Mouse (Mus musculus) cerebellum, postnatal 14 days (tissue): Measurements from ENCODE around the gene Miga1.

Experiments
- DNase-seq, 2 experiments: peaks; one replicate each; pipeline ENCODE4 v3.0.0; 2021; ENCODE audit warnings: mixed read lengths in 2 of 2

Miga1 gene

DNA sequence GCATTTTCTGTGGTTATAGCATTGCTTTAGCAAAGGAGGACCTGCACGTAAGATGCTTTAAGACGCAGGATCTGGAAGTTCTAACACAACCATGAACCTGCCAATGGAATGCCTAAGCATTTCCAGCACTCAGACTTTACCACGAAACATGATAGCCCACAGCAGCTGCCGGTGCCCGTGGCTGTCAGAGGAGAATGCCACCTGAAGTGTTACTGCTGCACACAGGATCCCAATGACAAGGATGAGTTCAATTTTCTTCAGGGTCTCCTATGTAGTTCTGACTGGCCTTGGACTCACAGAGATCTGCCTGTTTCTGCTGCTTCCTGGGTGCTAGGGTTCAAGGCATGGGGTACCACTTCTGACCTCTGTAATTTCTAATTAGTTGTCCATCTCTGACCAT lies 55.4 kb downstream of the Miga1 start:
- DNase-seq = no peak

DNA sequence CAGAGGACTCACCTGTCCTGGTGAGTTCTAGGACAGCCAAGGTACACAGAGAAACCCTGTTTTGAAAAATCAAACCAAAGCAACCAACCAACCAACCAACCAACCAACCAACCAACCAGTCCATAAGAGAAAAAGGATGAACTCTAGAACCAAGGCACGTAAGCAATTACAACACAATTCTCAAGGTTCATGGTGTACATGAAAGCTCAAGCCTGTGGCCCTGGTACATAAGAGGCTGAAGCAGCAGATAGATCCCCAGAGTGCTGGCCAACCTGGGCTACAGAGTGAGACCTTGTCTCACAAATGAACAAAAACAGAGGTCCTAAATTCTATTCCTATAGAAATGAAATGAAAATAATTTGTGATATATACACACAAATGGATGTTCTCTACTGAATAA lies 55.9 kb downstream of the Miga1 start:
- DNase-seq = no peak

DNA sequence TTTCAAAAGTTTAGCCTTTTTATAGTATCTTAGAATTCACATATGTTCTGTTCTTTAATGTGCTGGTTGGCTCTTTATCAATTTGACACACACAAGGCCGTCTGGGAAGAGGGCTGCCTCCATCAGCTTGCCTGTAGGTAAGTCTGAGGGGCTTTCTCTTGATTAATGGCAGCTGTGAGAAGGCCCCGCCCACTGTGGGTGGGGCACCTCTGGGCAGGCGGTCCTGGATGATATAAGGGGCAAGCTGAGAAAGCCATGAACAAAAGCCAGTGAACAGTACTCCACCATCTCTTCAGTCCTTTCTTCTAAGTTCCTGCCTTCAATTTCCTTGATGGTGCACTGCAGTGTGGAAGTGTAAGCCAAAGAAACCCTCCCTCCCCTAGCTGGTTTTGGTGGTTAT lies 58.1 kb downstream of the Miga1 start:
- DNase-seq = no peak

DNA sequence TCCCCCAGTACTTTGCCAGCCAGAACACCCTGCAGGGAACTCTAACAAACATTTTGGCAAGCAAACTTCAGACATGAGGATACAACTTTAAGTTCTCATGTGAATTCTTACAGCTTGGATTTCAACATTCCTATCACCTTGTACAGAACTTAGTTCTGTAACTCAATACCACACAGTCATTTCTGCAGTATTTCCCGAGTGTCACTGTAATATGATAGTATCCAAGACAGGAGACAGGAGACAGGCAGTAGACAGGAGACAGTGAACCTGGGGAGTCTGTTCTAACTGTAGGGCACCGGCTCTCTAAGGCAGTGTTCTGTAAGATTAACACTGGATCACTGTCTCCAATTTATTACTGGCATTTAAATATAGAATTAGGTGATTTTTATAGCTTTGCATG lies 61.8 kb downstream of the Miga1 start:
- no peak for DNase-seq

DNA sequence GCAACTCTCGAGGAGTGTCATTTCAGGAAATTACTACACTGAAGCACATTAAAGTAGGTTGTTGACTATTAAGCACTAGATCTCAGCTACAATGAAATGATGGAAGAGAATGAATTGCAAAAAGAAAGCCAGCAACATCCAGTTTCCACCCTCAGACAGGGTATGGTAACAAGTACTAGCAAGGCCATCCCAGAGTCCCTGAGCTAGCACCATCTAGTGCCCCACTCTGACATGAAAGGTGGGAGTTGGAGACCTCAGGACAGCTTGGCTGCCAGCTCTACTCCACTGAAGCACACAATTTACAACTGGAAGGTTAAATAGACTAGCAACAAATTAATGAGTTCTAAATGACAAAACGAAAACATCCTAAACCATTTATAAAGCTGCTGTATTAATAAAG lies 62.3 kb downstream of the Miga1 start:
- DNase-seq = no peak

DNA sequence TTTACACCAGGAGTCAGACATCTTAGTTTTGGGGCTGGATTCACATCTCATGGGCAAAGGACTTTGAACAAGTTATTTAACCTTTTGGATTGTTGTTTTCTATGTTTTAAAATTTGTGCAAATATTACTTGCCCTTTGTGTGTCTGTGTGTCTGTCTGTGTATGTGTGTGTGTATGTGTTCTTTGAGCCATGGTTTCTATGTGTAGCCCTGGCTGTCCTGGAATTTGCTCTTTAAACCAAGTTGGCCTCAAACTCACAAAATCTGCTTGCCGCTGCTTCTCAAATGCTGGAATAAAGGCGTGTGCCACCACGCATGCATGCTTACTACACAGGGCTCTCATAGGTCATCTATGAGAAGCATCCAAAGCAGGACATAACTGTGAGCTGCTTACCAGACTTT lies 63.3 kb downstream of the Miga1 start:
- no peak for DNase-seq

DNA sequence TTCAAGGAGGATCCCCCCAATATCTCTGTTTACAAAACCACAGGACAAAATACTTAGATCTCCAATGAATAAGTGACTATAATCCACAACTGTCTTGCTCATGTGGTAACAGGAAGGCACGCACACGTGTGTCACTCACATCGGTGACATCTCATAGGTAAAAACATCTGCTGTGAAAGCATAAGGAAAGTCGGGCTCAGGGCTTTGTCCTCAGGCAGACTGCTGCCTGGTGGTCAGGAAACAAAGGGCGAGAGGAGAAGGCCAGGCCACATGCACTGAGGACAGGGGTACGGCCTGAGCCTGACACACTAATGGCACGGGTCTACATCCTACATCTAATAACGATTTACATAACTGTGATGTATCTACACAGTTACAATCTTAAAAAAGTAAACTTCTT lies 65.2 kb downstream of the Miga1 start:
- no peak for DNase-seq

DNA sequence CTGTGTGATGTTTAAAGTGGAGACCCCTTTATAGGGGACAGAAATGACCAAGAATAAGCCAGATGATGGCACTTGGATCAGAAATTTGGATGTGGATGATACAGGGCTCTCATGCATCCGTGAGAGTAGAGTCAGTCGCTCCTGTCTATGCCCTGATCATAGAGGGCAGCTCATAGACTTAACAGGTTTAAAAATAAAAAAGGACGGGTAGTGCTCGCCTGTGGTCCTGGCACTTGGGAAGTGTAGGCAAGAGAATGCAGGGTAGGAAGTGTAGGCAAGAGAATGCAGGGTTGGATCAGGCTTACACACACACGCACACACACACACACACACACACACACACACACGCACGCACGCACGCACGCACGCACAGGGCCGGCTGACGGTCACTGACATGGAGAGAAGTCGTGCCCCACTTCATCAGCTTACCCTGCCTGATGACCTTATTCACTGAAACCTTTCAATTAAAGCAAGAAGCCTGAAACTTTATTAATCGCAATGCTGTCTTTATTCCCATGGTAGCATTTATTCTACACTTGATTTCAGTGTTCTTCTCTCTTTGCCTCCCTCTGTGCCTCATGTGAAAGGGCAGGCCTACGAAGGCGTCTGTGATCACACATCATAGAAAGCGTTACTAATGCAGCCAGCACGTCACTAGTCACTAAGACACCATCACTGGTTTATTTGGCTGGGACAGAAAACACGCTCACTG lies 67.1 kb downstream of the Miga1 start:
- DNase-seq = no peak

DNA sequence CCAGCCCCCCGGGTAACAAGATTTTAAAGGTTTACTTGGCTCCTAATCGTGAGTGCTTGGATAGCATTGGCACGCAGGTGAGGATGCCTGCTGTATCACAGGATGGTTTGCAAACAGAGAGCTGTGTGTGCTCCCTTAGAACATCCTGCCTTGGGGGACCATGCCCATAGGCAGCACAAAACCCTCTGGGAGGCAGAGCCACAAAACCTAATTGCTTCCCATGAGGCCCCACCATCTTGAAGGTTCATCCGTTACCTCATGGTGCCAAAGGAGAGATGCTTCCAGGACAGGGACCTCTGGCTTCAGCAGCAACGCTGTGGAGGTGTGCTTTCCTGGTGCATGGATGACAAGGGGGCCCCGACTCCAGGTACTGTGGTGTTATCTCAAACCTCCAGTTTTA lies 68.3 kb downstream of the Miga1 start:
- DNase-seq = no peak

DNA sequence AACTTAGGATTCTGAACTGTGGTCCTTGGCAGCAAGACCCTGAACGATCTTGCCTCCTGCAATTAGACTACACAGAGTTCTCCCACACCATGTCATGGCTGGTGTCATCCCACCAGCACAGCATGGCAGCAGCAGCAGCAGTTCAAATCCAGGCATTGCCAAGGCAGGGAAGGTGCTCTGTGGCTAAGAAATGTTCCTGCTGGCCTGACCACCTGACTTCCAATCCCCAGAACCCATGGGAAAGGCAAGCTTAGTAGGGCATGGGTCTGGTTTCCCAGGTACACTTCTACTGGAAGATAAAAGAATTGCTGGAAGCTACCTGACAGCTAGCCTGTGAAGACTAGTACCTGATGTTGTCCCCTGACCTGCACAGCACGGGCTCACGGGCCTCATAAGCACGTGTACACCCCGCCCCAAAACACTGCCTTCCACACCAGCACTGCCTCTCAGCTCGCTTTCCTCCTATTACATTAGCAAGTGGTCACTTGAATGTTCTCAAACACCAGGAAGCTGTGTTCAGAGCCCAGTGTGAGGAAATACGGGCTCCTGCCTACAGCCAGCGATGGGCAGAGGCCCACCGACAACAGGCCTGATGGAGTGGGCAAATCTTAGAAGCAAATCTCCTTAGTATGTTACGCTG lies 69.0 kb downstream of the Miga1 start:
- DNase-seq = no peak

DNA sequence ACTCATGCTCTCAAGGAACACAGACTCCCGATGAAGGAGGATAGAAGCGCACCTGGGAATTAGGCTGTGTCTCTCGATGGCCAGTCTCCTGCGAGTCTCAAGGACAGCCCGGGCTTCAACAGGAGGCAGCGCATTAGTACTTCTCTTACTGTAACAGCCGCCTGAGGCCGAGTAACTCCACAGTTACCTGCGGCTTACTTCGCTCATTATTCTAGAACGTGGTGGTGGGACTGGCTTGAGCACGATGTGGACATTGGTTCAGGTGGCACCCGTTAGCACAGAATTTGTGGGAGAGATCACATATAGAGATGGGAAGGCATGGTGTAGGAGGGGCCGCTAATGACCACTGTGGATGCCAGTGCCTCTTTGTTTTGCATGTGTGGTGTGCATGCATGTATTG lies 72.1 kb downstream of the Miga1 start:
- no peak for DNase-seq

DNA sequence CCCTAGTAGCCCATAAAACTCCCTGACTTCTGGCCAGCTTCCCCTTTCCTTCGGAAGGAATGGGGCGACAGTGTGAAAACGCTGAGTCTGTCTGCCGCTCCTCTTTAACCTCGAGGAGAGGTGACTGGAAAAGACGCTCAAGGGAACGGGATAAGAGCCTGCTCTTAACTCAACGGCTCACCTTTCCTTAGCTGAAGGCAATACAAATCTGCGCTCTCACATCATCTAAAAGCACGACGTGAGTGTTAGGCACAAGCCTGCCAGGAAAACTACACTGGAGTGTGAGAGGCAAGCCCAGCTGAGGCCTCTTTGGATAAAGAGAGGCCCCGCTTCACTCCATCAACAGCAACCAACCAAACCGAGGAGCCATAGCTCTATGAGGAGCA lies 74.2 kb downstream of the Miga1 start, which contains the start of gene Nexn:
TSS of gene Nexn (minus strand) at position 315 of the 386 bp plus-strand sequence.
- DNase-seq = no peak

DNA sequence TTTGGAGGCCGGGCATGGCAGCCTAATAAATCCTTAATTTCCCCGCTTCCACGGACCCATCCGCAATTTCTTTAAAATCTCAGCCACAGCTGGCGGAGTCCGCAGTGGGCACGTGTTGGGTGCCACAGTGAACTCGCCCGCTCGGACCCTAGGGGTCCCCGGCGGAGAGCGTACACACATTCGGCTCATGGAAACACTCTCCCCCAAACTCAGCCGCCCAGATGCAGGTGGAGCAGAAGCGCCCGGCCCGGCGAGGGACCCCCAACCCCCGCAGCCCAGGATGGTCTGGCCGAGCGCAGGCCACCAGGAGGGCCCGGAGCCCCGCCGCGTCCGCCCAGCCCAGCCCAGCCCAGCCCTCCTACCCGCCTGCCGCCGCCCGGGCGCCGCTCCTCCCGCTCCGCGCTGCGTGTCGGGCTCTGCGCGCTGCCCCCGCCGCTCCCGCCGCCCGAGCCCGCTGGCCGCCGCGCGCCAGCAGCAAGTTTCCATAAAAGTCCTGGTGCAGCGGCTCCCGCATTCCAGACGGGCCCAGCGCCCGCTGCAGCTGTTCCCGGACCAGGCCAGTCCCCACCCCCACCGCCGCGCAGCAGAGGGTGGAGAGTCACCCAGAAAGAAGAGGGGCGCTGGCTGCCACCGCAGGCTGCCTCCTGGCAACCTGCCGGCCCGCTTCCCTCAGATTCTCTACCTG lies 74.7 kb downstream of the Miga1 start:
- DNase-seq = peak; percentile 42 to 58

DNA sequence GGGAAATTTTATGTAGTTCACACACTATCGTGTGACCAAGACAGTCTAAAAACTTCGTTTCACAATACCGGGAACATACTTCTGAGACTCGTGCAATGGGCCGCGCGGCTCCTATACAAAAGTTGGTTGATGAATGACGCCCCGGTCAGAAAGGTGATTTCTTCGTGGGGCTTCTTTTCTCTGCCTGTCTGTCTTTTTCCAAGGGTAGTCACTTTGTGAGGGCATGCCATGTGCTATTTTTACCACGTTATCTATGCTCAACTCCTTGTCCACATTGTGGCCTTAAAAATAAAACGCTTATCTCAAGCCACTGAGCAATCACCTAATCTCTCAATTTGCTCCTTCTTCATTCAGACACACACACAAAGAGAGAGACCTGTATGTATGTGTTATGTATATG lies 75.4 kb downstream of the Miga1 start:
- no peak for DNase-seq

DNA sequence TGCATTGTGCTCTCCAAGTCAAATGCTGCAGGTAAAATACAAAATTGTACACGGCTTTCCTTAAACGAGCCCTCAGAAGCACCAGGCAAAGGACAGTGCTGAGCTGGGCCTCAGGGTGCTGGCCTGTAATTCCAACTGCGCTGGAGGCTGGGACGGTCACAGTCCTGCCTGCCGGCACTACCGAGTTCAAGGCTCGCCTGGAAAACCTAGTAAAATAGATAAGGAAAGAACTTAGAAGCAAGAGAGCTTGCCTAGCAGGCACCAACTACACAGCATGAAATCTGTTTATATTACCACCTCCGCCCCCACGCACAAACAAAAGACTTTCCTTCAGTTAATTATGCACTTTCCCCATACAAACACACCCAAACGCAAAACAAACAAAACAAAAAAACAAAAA lies 75.8 kb downstream of the Miga1 start:
- DNase-seq = no peak

DNA sequence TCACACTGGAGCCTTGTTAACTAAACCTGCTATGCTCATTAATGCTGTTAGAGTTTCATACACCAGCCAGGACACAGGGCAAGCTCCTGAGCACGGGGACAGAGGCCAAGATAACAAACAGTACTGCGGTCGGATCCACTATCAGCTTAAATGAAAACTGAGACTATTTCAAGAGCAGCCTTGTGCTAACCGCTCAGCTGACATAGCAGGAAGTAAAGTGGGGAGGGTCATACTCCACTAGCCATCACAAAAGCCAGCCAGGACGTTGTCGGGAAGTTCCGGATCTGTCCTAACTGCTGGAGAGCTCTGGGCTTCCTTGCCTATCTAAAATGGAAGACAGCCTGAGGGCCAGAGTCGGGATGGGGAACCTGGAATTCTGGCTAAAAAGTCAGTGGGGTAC lies 78.3 kb downstream of the Miga1 start:
- DNase-seq = no peak

DNA sequence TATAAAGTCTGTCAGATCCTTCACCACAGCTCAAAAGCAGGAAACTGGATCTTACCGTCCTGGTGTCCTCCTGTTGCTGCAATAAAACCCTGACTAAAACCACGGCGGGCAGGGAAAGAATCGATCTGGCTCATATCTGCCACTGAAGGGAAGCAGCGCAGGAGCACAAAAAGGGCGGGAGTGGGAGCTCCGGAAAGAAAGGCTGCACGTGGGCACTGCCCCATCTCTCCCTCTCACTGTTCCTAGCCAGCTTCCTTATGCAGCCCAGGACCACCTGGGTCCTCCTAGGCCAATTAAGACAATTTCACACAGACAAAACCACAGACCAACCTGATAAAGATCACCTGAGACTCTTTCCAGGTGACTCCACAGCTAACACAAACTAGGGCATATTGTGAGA lies 78.8 kb downstream of the Miga1 start:
- no peak for DNase-seq

DNA sequence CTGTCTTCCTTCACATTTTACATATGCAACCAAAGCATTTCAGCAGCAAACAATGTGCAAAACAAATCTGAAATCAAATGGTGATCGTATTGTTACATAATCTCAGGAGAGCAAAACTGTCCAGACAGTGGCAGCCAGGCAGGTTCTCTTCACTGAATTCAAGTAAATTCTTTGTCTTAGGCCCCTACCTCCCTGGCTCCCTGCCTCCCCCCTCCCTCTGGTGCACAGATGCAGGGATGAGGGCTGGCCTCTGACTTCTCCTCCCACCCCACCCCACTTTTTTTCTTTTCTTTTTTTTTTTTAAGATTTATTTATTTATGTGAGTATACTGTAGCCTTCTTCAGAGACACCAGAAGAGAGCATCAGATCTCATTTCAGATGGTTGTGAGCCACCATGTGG lies 79.8 kb downstream of the Miga1 start:
- DNase-seq = no peak

DNA sequence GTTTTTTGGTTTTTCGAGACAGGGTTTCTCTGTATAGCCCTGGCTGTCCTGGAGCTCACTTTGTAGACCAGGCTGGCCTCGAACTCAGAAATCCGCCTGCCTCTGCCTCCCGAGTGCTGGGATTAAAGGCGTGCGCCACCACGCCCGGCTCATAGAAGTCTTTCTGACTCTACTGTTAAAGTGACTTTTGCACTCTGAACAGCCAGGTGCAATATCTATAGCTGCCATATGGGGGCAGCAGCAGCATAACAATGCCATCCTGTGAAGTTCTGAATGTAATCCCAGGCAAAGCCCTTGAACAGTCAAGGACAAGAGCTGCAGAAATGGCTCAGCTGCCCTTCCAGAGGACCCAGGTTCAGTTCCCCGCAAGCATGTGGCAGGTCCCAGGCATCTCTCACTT lies 80.8 kb downstream of the Miga1 start:
- peak; percentile 77 to 79 for DNase-seq

DNA sequence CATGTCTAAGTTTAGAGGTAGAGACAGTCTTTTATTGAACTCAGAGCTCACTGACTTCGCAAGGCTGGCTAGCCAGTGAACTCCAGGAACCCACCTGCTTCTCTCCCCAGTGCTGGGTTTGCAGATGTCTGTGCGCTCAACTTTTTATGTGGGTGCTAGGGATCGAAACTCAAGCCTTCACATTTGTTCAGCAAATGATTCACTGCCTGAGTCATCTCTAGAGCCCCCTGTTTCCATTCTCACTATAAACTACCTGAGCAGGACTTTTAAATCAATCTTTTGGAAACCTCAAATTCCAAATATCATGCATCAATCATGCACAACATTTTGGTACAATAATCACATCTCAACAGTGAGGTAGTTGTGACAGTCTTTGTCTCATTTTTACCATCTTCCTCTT lies 82.7 kb downstream of the Miga1 start:
- no peak for DNase-seq

DNA sequence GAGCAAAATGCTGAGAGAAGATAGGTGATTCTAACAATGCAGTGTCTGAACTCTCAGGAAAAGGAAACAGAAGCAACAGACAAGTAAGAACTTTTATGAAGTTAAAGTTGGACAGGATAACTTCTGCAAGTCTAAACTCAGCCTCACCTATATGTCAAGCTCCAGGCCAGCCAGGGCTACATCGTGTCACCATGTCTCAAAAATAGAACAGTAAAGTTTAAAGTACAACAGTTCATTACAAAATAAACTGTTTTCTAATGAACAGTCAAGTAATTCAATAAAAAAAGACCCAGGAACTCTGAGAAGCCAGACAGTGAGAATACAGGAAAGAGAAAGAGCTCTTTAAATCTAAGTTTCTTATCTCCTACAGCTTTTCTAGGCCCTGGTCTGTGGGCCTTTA lies 89.7 kb downstream of the Miga1 start:
- DNase-seq = no peak

DNA sequence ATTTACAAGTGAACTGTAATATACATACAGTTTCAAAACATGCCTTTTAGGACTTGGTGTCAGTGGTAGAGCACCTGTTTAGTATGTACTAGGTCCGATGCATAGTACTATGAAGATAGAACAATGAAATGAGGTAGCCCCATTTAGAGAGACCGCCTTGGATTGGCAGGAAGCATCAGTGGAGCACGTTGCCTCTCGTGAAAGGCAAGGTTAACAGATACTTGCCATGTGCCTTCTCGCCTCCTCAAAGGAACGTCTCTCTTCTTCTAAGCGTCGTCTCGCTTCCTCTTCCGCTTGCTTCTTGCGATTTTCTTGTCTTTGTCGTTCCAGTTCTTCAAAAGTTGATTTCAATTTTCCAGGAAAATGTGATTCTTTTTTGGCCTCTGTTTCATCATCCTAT lies 92.5 kb downstream of the Miga1 start:
- DNase-seq = no peak

DNA sequence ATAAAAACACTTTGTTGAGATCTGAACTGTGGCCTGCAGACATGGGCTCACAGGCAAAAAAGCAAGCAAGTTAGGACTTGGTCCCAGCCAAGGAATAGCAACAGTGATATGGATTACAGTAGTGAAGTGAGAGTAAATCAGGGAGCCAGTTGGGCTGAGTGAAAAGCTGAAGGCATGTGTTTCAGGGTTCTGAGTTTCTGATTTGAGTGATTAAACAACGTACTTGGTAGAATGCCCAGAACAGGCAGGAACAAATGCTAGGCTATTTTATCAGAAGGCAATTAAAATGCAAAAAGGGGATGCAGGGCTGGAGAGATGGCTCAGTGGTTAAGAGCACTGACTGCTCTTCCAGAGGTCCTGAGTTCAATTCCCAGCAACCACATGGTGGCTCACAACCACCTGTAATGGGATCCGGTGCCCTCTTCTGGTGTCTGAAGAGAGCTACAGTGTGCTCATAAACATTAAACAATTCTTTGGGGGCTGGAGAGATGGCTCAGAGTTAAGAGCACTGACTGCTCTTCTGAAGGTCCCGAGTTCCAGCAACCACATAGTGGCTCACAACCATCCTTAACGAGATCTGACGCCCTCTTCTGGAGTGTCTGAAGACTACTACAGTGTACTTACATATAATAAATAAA lies 94.8 kb downstream of the Miga1 start:
- DNase-seq = no peak

DNA sequence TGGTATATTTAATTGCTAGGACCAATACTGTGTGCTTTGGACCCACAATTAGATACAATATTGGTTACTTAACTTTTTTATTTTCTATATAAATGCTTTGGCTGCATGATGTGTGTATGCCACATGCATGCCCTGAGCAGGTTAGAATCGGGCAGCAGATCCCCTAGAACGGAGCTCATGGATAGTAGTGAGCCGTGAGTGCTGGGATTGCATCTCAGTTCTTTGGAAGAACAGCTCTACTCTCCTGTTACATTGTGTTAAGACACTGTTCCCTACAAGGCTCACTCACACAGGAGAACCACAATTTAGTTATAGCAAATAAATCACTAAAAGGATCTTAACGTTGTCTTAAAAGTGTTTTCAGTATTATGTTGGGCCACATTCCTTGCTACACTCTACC lies 96.9 kb downstream of the Miga1 start:
- no peak for DNase-seq
